19 mouse cellular contexts compared by ENCODE assay signal in genomic region chr12:82333999-82334398, GRCm38 (mm10).
DNase-seq lines count a peak whose midpoint lies in the region; ATAC-seq and TF ChIP-seq lines count a peak whose summit lies in the region.
"Had no signal": no experiment of that assay in that cellular context is flagged by ENCODE, and none has a peak within 500 bp of the region (broad histone marks: within the 10 kb centered on the region; RNA-seq: fewer than 3 reads in every experiment).

No protein-coding gene starts in this region.

- H3K9me3 ChIP-seq in kidney, postnatal 0 days (replicated peaks; ENCODE audit: low read length): no peaks in the 10 kb centered on the region
- H3K9me3 ChIP-seq in neural tube, embryonic 15.5 days (replicated peaks): no peaks in the 10 kb centered on the region
- no peaks in the 10 kb centered on the region for H3K9me3 ChIP-seq in hindbrain, embryonic 13.5 days
- H3K9me3 ChIP-seq: embryonic facial prominence, embryonic 13.5 days; heart, embryonic 13.5 days; hindbrain, embryonic 12.5 days; megakaryocyte, embryonic 14.5 days; neural tube, embryonic 12.5 days; stomach, embryonic 15.5 days had no signal

- no peaks in the 10 kb centered on the region for H3K27me3 ChIP-seq in kidney, postnatal 0 days (ENCODE audit: insufficient read depth, low read length)
- no peaks in the 10 kb centered on the region for H3K27me3 ChIP-seq in neural tube, embryonic 15.5 days (replicated peaks)
- H3K27me3 ChIP-seq in hindbrain, embryonic 13.5 days: no peaks in the 10 kb centered on the region
- H3K27me3 ChIP-seq: embryonic facial prominence, embryonic 13.5 days; heart, embryonic 13.5 days; hindbrain, embryonic 12.5 days; megakaryocyte, embryonic 14.5 days; neural tube, embryonic 12.5 days; stomach, embryonic 15.5 days had no signal

- H3K9ac ChIP-seq in kidney, postnatal 0 days (ENCODE audit: low read depth, low read length): no peak overlapping the region
- H3K9ac ChIP-seq in neural tube, embryonic 15.5 days (replicated peaks): no peak overlapping the region
- no peak overlapping the region for H3K9ac ChIP-seq in hindbrain, embryonic 13.5 days
- H3K9ac ChIP-seq: embryonic facial prominence, embryonic 13.5 days; heart, embryonic 13.5 days; hindbrain, embryonic 12.5 days; lung, embryonic 14.5 days; neural tube, embryonic 12.5 days; stomach, embryonic 15.5 days had no signal

- peak; percentile 12 to 19 for DNase-seq in cerebellum, postnatal 14 days
- DNase-seq in cerebellum, adult 11 months: no peak
- peak; percentile 22 for DNase-seq in kidney, postnatal 0 days (ENCODE audit: low spot score)
- no peak for DNase-seq in kidney, postnatal 14 days
- peak; percentile 30 for DNase-seq in NIH3T3 (ENCODE audit: low read depth)
- peak; percentile 38 for DNase-seq in large intestine, adult 2 months (ENCODE audit: low read depth, low spot score)
- DNase-seq: adrenal gland, adult 8-10 months; B cell, adult 2 months; kidney, postnatal 4 days; lung, embryonic 14.5 days; thymus, postnatal 4 days had no signal

- WGBS in kidney, postnatal 0 days: 41% methylated on average over 5 of the region's 5 CpGs
- whole genome bisulfite sequencing in large intestine, adult 2 months: 38% methylated on average over 5 of the region's 5 CpGs
- WGBS in neural tube, embryonic 15.5 days: 73% methylated on average over 5 of the region's 5 CpGs
- WGBS in hindbrain, embryonic 13.5 days: 67% methylated on average over 5 of the region's 5 CpGs

- no peak for TF ChIP-seq CTCF in kidney, postnatal 0 days (IDR thresholded peaks at IDR 0.05; ENCODE audit: low read depth)

- peaks cover 16% of the 10 kb centered on the region; the same call in 1 of the 2 replicates for H3K4me1 ChIP-seq in kidney, postnatal 0 days (replicated peaks; ENCODE audit: insufficient read depth, low read length)
- H3K4me1 ChIP-seq in neural tube, embryonic 15.5 days: peaks cover 18% of the 10 kb centered on the region
- peaks cover 23% of the 10 kb centered on the region for H3K4me1 ChIP-seq in hindbrain, embryonic 13.5 days (replicated peaks)
- H3K4me1 ChIP-seq: stomach, embryonic 15.5 days had no signal

- H3K4me3 ChIP-seq in kidney, postnatal 0 days (replicated peaks; ENCODE audit: low read depth, low read length): no peak overlapping the region
- no peak overlapping the region for H3K4me3 ChIP-seq in neural tube, embryonic 15.5 days (replicated peaks)
- H3K4me3 ChIP-seq in hindbrain, embryonic 13.5 days: no peak overlapping the region
- H3K4me3 ChIP-seq: embryonic facial prominence, embryonic 13.5 days; heart, embryonic 13.5 days; hindbrain, embryonic 12.5 days; megakaryocyte, embryonic 14.5 days; neural tube, embryonic 12.5 days; stomach, embryonic 15.5 days had no signal

- H3K4me2 ChIP-seq in kidney, postnatal 0 days (ENCODE audit: low read length): no peak overlapping the region
- H3K4me2 ChIP-seq in neural tube, embryonic 15.5 days: no peak overlapping the region
- no peak overlapping the region for H3K4me2 ChIP-seq in hindbrain, embryonic 13.5 days
- H3K4me2 ChIP-seq: embryonic facial prominence, embryonic 13.5 days; heart, embryonic 13.5 days; hindbrain, embryonic 12.5 days; lung, embryonic 14.5 days; neural tube, embryonic 12.5 days; stomach, embryonic 15.5 days had no signal

- no peak; the same call in 1 of the 2 replicates for ATAC-seq in kidney, postnatal 0 days (replicated peaks; ENCODE audit: low FRiP score, low read depth)
- no peak for ATAC-seq in neural tube, embryonic 15.5 days (ENCODE audit: low FRiP score)
- no peak for ATAC-seq in hindbrain, embryonic 13.5 days (ENCODE audit: low FRiP score)

- 0 out of 2 replicates have a peak overlapping the region, but pooled peaks have one; percentile 1 for H3K27ac ChIP-seq in kidney, postnatal 0 days
- no peak overlapping the region for H3K27ac ChIP-seq in neural tube, embryonic 15.5 days (replicated peaks)
- H3K27ac ChIP-seq in hindbrain, embryonic 13.5 days: no peak overlapping the region
- H3K27ac ChIP-seq: hindbrain, embryonic 12.5 days; neural tube, embryonic 12.5 days; stomach, embryonic 15.5 days had no signal

- H3K36me3 ChIP-seq in kidney, postnatal 0 days (ENCODE audit: insufficient read depth, low read length): no peaks in the 10 kb centered on the region
- H3K36me3 ChIP-seq in neural tube, embryonic 15.5 days: no peaks in the 10 kb centered on the region
- H3K36me3 ChIP-seq in hindbrain, embryonic 13.5 days: no peaks in the 10 kb centered on the region
- H3K36me3 ChIP-seq: heart, embryonic 13.5 days; hindbrain, embryonic 12.5 days; neural tube, embryonic 12.5 days; stomach, embryonic 15.5 days had no signal

Comparison
In these comparisons a context has a peak if more than half of its experiments do, and no peak if none do; other contexts are left out.
1. DNase-seq: peak in cerebellum, postnatal 14 days (2 of 2), kidney, postnatal 0 days (single experiment), NIH3T3 (single experiment) and large intestine, adult 2 months (single experiment); none in cerebellum, adult 11 months (single experiment) and kidney, postnatal 14 days (single experiment).